Mouse (Mus musculus) WW6 (cell line): ENCODE data around the gene Zscan2.
A peak's percentile ranks its signal among the peaks of the same experiment; 100 is the strongest.

Source experiments
- DNase-seq: peaks from one replicate; pipeline ENCODE4 v3.0.0-alpha.2; 2013; ENCODE audit warnings: low read depth, low spot score

Gene Zscan2

GRCm38 (mm10) chr7:80885666-80886065 is 24.9 kb downstream of the Zscan2 start:
- no peak for DNase-seq

- no peak for DNase-seq
Observed at GRCm38 (mm10) chr7:80888595-80888994, 27.9 kb downstream of the Zscan2 start.

DNA sequence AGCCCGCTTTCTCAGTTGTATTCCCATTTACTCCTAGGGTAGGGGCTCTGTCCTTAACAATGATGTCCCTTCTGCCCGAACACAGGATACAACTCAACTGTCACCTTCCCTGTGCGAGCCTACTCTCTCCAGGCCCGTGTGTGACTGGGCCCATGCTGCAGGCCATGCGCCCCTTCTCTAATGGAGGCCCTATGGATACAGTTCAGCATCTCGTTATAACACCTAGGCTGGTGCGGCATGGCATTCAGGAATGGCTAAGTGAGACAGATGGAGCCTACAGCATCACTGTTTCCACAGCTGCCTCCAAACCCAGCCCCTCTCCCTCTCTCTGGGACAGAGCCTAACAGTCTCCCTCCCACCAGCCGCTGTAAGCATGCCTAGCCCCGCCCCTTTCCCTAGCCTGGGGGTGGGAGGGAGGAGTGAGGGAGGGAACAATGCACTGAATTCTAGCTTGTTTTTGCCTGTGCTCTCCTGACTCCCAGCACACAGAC is 28.3 kb downstream of the Zscan2 start:
- no peak for DNase-seq

GRCm38 (mm10) chr7:80889841-80890241 is 29.1 kb downstream of the Zscan2 start:
- no peak for DNase-seq

GRCm38 (mm10) chr7:80893086-80893752 is 32.5 kb downstream of the Zscan2 start:
- DNase-seq, result no peak

- DNase-seq, result no peak
Observed at GRCm38 (mm10) chr7:80893753-80894129, 33.0 kb downstream of the Zscan2 start.

DNA sequence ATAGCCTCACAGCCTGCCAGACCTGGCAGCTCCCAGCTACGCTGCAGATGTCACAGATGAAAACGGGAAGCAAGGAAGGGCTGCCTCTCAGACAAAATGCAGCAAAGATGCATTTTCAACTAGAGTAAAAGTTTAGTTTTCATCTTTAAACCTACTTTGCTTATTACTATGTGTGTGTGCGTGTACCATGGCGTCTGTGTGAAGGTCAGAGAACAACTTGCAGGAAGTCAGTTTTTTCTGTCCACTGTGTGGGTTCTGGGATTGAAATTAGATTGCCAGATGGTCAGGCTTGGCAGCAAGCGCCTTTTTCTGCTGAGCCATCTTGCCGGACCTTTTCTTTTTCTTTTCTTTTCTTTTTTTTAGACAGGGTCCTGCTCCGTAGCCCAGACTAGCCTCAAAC is 33.5 kb downstream of the Zscan2 start:
- DNase-seq, result no peak

GRCm38 (mm10) chr7:80894815-80895519 is 34.2 kb downstream of the Zscan2 start:
- no peak for DNase-seq

GRCm38 (mm10) chr7:80897134-80897533 is 36.4 kb downstream of the Zscan2 start:
- DNase-seq, result no peak

DNA sequence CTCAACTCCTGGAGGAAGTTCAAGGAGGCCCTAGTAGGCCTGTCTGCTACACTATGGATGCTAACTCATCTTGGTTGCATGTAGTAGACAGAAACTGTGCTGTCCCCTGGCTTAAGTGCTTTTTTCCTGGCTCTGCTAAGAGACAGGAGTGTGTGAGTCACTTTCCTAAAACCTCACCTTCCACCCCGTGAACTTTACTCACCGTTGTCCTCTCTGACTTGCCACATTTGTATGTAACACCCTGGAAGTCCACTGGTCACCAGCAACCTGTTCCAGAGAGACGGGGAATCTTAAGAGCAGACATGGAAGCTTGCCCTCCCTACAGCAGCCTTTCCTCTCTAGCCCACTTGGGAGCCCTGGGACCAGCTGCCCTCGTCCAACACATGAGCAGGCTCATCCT is 37.0 kb downstream of the Zscan2 start:
- DNase-seq, result no peak

GRCm38 (mm10) chr7:80900944-80901501 is 40.3 kb downstream of the Zscan2 start, which contains the start of gene Wdr73:
Wdr73 (minus strand) TSS chr7:80901269.
- peak; percentile 78 for DNase-seq

DNA sequence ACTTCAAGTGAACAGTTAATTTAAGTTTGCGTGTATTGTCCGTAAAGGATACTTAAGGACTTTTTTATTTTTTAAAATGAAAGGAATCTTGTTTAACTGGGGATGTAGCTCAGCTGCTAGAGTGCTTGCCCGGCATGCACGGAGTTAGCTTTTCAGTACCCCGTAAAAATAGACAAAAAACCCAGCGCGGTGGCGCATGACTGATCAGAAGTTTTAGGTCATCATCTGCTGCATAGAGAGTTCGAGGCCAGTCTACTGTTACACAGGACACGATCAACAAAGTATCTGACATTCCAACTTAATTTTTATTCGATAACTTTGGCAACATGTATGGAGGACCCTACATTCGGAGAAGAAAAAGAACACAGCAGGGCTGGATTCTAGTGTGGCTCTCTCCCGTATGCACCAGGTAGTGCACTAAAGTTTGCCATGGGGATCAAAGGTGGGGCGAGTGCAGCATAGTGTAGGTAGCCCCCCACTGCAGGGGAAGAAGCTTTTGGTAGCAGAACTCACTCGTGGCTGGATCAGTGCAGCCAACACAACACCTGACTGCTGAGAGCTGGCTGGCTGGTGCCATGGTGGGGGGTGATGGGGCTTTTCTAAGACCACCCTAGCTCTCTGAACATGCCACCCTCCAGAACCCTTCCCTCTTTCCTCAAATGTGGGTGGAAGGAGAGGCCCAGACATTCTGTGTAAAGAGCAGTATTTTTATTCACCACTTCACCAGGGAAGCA is 41.0 kb downstream of the Zscan2 start:
- DNase-seq, result no peak

DNA sequence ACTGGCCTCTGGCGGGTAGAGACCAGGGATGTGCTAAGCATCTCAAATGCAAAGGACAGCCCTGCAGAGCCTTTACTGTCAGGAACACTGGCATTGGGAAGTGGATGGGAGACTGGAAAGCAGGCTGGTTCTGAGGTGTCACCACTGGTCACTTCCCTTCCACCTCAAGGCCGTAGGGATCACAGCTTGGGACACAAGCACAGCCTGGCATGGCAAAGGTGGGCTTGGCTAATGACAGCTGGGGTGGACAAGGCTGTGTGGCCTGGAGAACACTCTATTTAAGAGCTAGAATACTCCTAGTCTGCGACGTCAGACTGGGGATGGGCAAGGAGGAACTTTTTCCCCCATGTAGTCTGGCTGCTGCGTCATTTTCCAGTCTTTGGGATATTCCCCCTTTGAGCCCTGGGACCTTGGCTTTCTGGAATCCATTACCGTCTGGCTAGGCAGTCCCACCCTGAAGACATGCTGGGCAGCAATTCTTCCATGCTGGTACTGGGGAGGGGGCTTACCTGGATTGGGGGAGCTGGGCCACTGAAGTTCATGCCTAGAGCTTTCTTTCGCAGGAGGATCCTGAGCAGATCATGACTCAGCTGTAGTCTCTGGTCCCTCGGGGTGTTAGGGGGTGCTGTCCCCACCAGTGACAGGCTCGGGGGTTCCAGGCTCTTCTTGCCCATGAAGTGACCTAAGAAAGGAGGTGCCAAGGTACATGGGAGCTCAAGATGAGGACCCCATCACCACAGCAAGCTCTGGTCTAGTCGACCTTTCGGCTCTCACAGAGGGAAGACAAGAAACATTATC is 43.1 kb downstream of the Zscan2 start:
- no peak for DNase-seq

- DNase-seq, result no peak
Observed at GRCm38 (mm10) chr7:80904921-80905515, 44.3 kb downstream of the Zscan2 start, which contains the start of gene Nmb. Nmb (minus strand) TSS chr7:80905076.

DNA sequence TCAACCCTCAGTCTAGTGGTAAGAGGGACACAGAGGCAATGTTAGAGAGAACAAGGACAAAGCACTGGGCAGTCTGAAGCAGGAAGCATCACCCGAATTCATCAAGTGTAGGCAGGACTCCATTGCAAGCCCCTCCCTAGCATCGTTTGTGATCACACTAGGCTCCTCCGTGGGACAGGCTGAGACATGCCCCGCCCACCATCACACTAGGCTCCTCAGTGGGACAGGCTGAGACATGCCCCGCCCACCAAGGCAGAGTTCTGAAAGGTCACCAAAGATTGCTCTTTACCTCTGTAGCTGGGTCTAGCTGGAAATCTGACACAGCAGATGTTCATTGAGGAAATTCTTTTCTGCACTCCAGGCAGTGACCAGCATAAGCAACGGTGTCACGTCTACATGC is 50.3 kb downstream of the Zscan2 start:
- peak; percentile 69 for DNase-seq

GRCm38 (mm10) chr7:80912496-80912895 is 51.8 kb downstream of the Zscan2 start:
- DNase-seq, result no peak

- DNase-seq, result no peak
Observed at GRCm38 (mm10) chr7:80917916-80918465, 57.3 kb downstream of the Zscan2 start.

DNA sequence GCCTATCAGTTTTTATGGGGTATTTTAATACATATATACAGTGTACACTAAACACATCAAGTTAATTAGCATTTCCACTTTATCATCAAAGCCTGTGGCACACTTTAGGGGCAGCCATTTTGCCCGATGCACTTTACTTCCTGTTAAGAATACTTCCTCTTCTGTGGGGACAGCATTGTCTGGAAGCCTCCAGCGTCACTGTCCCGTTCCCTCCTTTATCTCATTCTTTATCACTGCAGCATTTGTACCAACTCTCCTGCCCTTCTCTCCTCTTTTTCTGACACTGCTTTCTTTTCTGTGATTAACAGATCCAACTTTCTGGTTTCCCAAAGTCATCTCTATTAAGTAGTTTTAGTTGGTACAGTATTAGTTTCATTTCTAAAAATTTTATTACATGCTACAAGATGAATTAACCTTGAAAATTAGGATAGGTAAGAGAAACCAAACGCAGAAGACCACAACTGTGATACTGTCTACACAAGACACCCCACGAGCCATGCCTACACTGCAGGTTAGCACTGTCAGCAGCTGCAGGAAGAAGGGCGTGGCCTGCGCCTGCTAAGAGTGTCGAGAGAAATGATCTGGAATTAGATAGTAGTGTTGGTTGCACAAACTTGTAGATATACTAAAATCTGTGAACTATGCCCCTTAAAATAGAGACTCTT is 58.4 kb downstream of the Zscan2 start:
- no peak for DNase-seq

GRCm38 (mm10) chr7:80919647-80920008 is 58.9 kb downstream of the Zscan2 start:
- no peak for DNase-seq

DNA sequence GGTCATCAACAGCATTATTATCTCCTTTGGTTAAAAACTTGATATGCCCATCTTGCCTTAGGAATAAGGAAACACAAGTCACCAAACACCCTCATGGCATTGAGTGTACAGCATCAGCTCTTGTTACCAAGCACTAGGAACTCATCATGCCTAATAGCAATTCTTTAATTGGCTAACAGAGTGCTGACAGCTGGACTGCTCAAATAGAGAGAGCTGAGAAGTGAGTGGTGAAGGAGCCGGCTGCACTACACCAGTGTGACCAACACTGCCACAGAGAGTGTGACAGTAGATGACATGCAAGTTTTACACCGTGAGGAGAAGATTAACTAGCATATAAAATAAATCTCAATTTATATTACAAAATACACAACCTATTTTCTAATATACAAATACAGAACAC is 62.4 kb downstream of the Zscan2 start:
- no peak for DNase-seq
